Mouse (Mus musculus) forebrain, embryonic 16.5 days (tissue): Measurements from ENCODE around the gene 4930415O20Rik. TPM values are rescaled to one million over a fixed set of nuclear protein-coding genes. Genes with fewer than 3 reads are reported as not detected.

Source experiments
- ATAC-seq: fragments of 200-750 bp; cut with Nextera tagmentation; 2 replicates; pipeline ENCODE4 v1.8.0; 2017; ENCODE audit warnings: mild to moderate bottlenecking, moderate library complexity
- H3K27ac ChIP-seq: fragments of 300-500 bp; sonication (generic); 2 replicates; pipeline ENCODE4 v1.5.1; 2014; ENCODE audit warnings: low read length, control low read depth
- H3K27me3 ChIP-seq: fragments of 300-500 bp; sonication (generic); replicated peaks from 2 replicates; pipeline ENCODE4 v1.6.1; 2014; ENCODE audit warnings: low read length; ENCODE audit not compliant: control insufficient read depth, insufficient read depth
- H3K36me3 ChIP-seq: fragments of 300-500 bp; sonication (generic); 2 replicates; pipeline ENCODE4 v1.6.1; 2014; ENCODE audit not compliant: control insufficient read depth, insufficient read depth
- H3K4me1 ChIP-seq: fragments of 300-500 bp; sonication (generic); replicated peaks from 2 replicates; pipeline ENCODE4 v1.6.1; 2014; ENCODE audit warnings: low read length; ENCODE audit not compliant: control insufficient read depth, insufficient read depth
- H3K4me2 ChIP-seq: fragments of 300-500 bp; sonication (generic); 2 replicates; pipeline ENCODE4 v1.6.1; 2014; ENCODE audit warnings: mild to moderate bottlenecking, low read length, control low read depth
- H3K4me3 ChIP-seq: fragments of 300-500 bp; sonication (generic); replicated peaks from 2 replicates; pipeline ENCODE4 v1.5.1; 2014; ENCODE audit warnings: mild to moderate bottlenecking, low read length, control low read depth
- H3K9ac ChIP-seq: fragments of 300-500 bp; sonication (generic); replicated peaks from 2 replicates; pipeline ENCODE4 v1.6.1; 2014; ENCODE audit warnings: low read depth, low read length, control low read depth
- H3K9me3 ChIP-seq: fragments of 300-500 bp; sonication (generic); 2 replicates; pipeline ENCODE4 v1.6.1; 2016; ENCODE audit warnings: low read length; ENCODE audit not compliant: control insufficient read depth
- WGBS: fragments of 180-500 bp; shearing (Covaris S2); extraction: QIAGEN DNeasy Blood & Tissue Kit; methylation state at CpG from one replicate; pipeline ENCODE4 v1.1.7; 2014; 5-methylcytosine and 5-hydroxymethylcytosine counted together
- polyA plus RNA-seq: library from polyadenylated mRNA; unstranded; fragments of >200 nt; fragmentation: Nextera tagmentation; extraction: Ambion mirVana; gene quantifications from 2 replicates; pipeline ENCODE4 v1.2.1, GENCODE M21; 2015

4930415O20Rik gene
- polyA plus RNA-seq, 1 experiment from 2014 or later, result 0.56 TPM

- Histone ChIP-seq H3K4me1 (peaks cover 32% of the 10 kb centered on the region), H3K9ac (no peak overlapping the region), H3K4me2 (no peak overlapping the region), H3K4me3 (no peak overlapping the region), H3K27me3 (peaks cover 5% of the 10 kb centered on the region; the same call in 1 of the 2 replicates), H3K9me3 (no peaks in the 10 kb centered on the region; the same call in 1 of the 2 replicates), H3K36me3 (no peaks in the 10 kb centered on the region), H3K27ac (no peak overlapping the region)
- ATAC-seq, result no peak
- WGBS, result 57% methylated on average over 6 of the region's 6 CpGs
Measured at GRCm38 (mm10) chr15:98629464-98629863, 58.7 kb downstream of the 4930415O20Rik start.

GRCm38 (mm10) chr15:98630540-98630939 is 59.7 kb downstream of the 4930415O20Rik start, which contains the start of gene Cacnb3:
Gene Cacnb3, plus strand, starts transcription at chr15:98630840.
- Histone ChIP-seq H3K27ac (no peak within 1 kb of the TSS), H3K9me3 (no peaks in the 10 kb centered on the region; the same call in 1 of the 2 replicates), H3K9ac (peak within 1 kb of the TSS; percentile 95; the same call in 1 of the 2 replicates), H3K27me3 (peaks cover 5% of the 10 kb centered on the region; the same call in 1 of the 2 replicates), H3K4me1 (peaks cover 33% of the 10 kb centered on the region), H3K4me2 (peak within 1 kb of the TSS; percentile 75), H3K36me3 (no peaks in the 10 kb centered on the region), H3K4me3 (peak within 1 kb of the TSS; percentile 73)
- 33% methylated on average over 4 of the region's 4 CpGs for WGBS
- ATAC-seq, result no peak

GRCm38 (mm10) chr15:98631493-98631892 is 60.7 kb downstream of the 4930415O20Rik start:
- H3K36me3 ChIP-seq, result no peaks in the 10 kb centered on the region
- H3K27ac ChIP-seq, result no peak overlapping the region; the same call in 1 of the 2 replicates
- under 1% methylated on average over 18 of the region's 18 CpGs for WGBS
- H3K4me3 ChIP-seq, result peak overlapping the region; percentile 73
- H3K9ac ChIP-seq, result peak overlapping the region; percentile 95; the same call in 1 of the 2 replicates
- peaks cover 42% of the 10 kb centered on the region for H3K4me1 ChIP-seq
- peaks cover 5% of the 10 kb centered on the region; the same call in 1 of the 2 replicates for H3K27me3 ChIP-seq
- ATAC-seq, result no peak
- no peaks in the 10 kb centered on the region; the same call in 1 of the 2 replicates for H3K9me3 ChIP-seq
- peak overlapping the region; percentile 75 for H3K4me2 ChIP-seq

- H3K27me3 ChIP-seq, result peaks cover 5% of the 10 kb centered on the region; the same call in 1 of the 2 replicates
Measured at GRCm38 (mm10) chr15:98632107-98632744, 61.4 kb downstream of the 4930415O20Rik start.

GRCm38 (mm10) chr15:98632921-98633320 is 62.1 kb downstream of the 4930415O20Rik start:
- Histone ChIP-seq H3K4me3 (peak overlapping the region; percentile 73), H3K4me1 (peaks cover 57% of the 10 kb centered on the region), H3K9me3 (no peaks in the 10 kb centered on the region), H3K36me3 (no peaks in the 10 kb centered on the region), H3K27me3 (peaks cover 5% of the 10 kb centered on the region; the same call in 1 of the 2 replicates), H3K4me2 (peak overlapping the region; percentile 75), H3K9ac (peak overlapping the region; percentile 95), H3K27ac (peak overlapping the region; percentile 14; the same call in 1 of the 2 replicates)
- 4% methylated on average over 4 of the region's 4 CpGs for WGBS
- ATAC-seq, result no peak

More at GRCm38 (mm10) chr15:98632107-98632744, 61.4 kb downstream of the 4930415O20Rik start:
- 2% methylated on average over 23 of the region's 25 CpGs for WGBS
- Histone ChIP-seq H3K4me3 (peak overlapping the region; percentile 73), H3K36me3 (no peaks in the 10 kb centered on the region), H3K9me3 (no peaks in the 10 kb centered on the region; the same call in 1 of the 2 replicates), H3K9ac (peak overlapping the region; percentile 95), H3K4me2 (peak overlapping the region; percentile 75), H3K27ac (peak overlapping the region; percentile 78), H3K4me1 (peaks cover 50% of the 10 kb centered on the region)
- peak; percentile 63 for ATAC-seq

GRCm38 (mm10) chr15:98633822-98634470 is 63.1 kb downstream of the 4930415O20Rik start:
- Histone ChIP-seq H3K27ac (peak overlapping the region; percentile 98), H3K36me3 (no peaks in the 10 kb centered on the region), H3K9me3 (no peaks in the 10 kb centered on the region), H3K4me3 (peak overlapping the region; percentile 73), H3K9ac (peak overlapping the region; percentile 95), H3K27me3 (peaks cover 5% of the 10 kb centered on the region; the same call in 1 of the 2 replicates), H3K4me1 (peaks cover 48% of the 10 kb centered on the region), H3K4me2 (peak overlapping the region; percentile 75)
- under 1% methylated on average over 25 of the region's 25 CpGs for WGBS
- no peak for ATAC-seq

GRCm38 (mm10) chr15:98634541-98635081 is 63.8 kb downstream of the 4930415O20Rik start:
- Histone ChIP-seq H3K9ac (peak overlapping the region; percentile 95), H3K4me2 (peak overlapping the region; percentile 75), H3K9me3 (no peaks in the 10 kb centered on the region), H3K4me3 (peak overlapping the region; percentile 73), H3K27me3 (peaks cover 5% of the 10 kb centered on the region; the same call in 1 of the 2 replicates), H3K4me1 (peaks cover 45% of the 10 kb centered on the region), H3K27ac (peak overlapping the region; percentile 98), H3K36me3 (no peaks in the 10 kb centered on the region)
- WGBS, result under 1% methylated on average over 58 of the region's 65 CpGs
- peak; percentile 78 for ATAC-seq

GRCm38 (mm10) chr15:98635291-98635841 is 64.6 kb downstream of the 4930415O20Rik start:
- H3K4me2 ChIP-seq, result peak overlapping the region; percentile 75

More at GRCm38 (mm10) chr15:98635291-98635841, 64.6 kb downstream of the 4930415O20Rik start:
- WGBS, result under 1% methylated on average over 21 of the region's 21 CpGs
- H3K36me3 ChIP-seq, result peaks cover 3% of the 10 kb centered on the region; the same call in 1 of the 2 replicates
- peak overlapping the region; percentile 95 for H3K9ac ChIP-seq
- peaks cover 5% of the 10 kb centered on the region; the same call in 1 of the 2 replicates for H3K27me3 ChIP-seq
- peak overlapping the region; percentile 98 for H3K27ac ChIP-seq
- H3K4me3 ChIP-seq, result peak overlapping the region; percentile 73
- H3K4me1 ChIP-seq, result peaks cover 45% of the 10 kb centered on the region
- no peak; the same call in 1 of the 2 replicates for ATAC-seq
- no peaks in the 10 kb centered on the region for H3K9me3 ChIP-seq
